Mouse (Mus musculus): ENCODE measurements around the gene Mcidas. TPM values are rescaled to one million over a fixed set of nuclear protein-coding genes. Genes with fewer than 3 reads are reported as not detected.
A peak's percentile ranks its signal among the peaks of the same experiment; 100 is the strongest.

The Mcidas gene
- 0.86 and 1.2 TPM in 2 replicates for polyA plus RNA-seq (2014; fragmentation: Nextera tagmentation; extraction: Ambion mirVana)

- Histone ChIP-seq H3K9ac (peak within 1 kb of the TSS; percentile 38), H3K9me3 (ENCODE audit: control insufficient read depth, low read length) (no peaks in the 10 kb centered on the region), H3K4me3 (replicated peaks; ENCODE audit: low read length) (peak within 1 kb of the TSS; percentile 41), H3K4me1 (replicated peaks; ENCODE audit: control insufficient read depth, insufficient read depth, low read length) (peaks cover 10% of the 10 kb centered on the region; the same call in 1 of the 2 replicates), H3K36me3 (replicated peaks; ENCODE audit: control insufficient read depth, insufficient read depth) (no peaks in the 10 kb centered on the region), H3K27ac (no peak within 1 kb of the TSS), H3K4me2 (replicated peaks) (peak within 1 kb of the TSS; percentile 68), H3K27me3 (ENCODE audit: control insufficient read depth, insufficient read depth, low read length) (peaks cover 95% of the 10 kb centered on the region)
- DNase-seq (ENCODE audit: low spot score) (no peak), ATAC-seq (ENCODE audit: low FRiP score) (peak; percentile 51)
- under 1% methylated on average over 59 of the region's 63 CpGs for WGBS
These were observed at the start of gene Mcidas for GRCm38 (mm10) chr13:112993531-112994152. Gene Mcidas, plus strand, starts transcription at chr13:112993845.

GRCm38 (mm10) chr13:112945312-112945711, 48.3 kb upstream of the Mcidas start:
- H3K27me3 ChIP-seq (ENCODE audit: control insufficient read depth, insufficient read depth, low read length) = no peaks in the 10 kb centered on the region
- no peak overlapping the region for H3K9ac ChIP-seq
- ATAC-seq (ENCODE audit: low FRiP score) (no peak), DNase-seq (ENCODE audit: low spot score) (no peak)
- H3K4me1 ChIP-seq (replicated peaks; ENCODE audit: control insufficient read depth, insufficient read depth, low read length) = no peaks in the 10 kb centered on the region
- H3K4me3 ChIP-seq (replicated peaks; ENCODE audit: low read length) = no peak overlapping the region
- peaks cover 92% of the 10 kb centered on the region for H3K36me3 ChIP-seq (replicated peaks; ENCODE audit: control insufficient read depth, insufficient read depth)
- H3K9me3 ChIP-seq (ENCODE audit: control insufficient read depth, low read length) = no peaks in the 10 kb centered on the region
- WGBS = 96% methylated on average over 9 of the region's 9 CpGs
- H3K27ac ChIP-seq = no peak overlapping the region
- no peak overlapping the region for H3K4me2 ChIP-seq (replicated peaks)

GRCm38 (mm10) chr13:112945900-112946299, 47.7 kb upstream of the Mcidas start:
- Histone ChIP-seq H3K27ac (no peak overlapping the region), H3K4me1 (replicated peaks; ENCODE audit: control insufficient read depth, insufficient read depth, low read length) (no peaks in the 10 kb centered on the region), H3K4me3 (replicated peaks; ENCODE audit: low read length) (no peak overlapping the region), H3K27me3 (ENCODE audit: control insufficient read depth, insufficient read depth, low read length) (no peaks in the 10 kb centered on the region), H3K36me3 (replicated peaks; ENCODE audit: control insufficient read depth, insufficient read depth) (peaks cover 93% of the 10 kb centered on the region), H3K9me3 (ENCODE audit: control insufficient read depth, low read length) (no peaks in the 10 kb centered on the region), H3K9ac (no peak overlapping the region), H3K4me2 (replicated peaks) (no peak overlapping the region)
- 90% methylated on average over 6 of the region's 6 CpGs for whole genome bisulfite sequencing
- ATAC-seq (ENCODE audit: low FRiP score) (no peak), DNase-seq (ENCODE audit: low spot score) (no peak)

- WGBS = 93% methylated on average over 8 of the region's 8 CpGs
- Histone ChIP-seq H3K9me3 (ENCODE audit: control insufficient read depth, low read length) (no peaks in the 10 kb centered on the region), H3K27me3 (ENCODE audit: control insufficient read depth, insufficient read depth, low read length) (no peaks in the 10 kb centered on the region), H3K4me1 (replicated peaks; ENCODE audit: control insufficient read depth, insufficient read depth, low read length) (no peaks in the 10 kb centered on the region), H3K4me2 (replicated peaks) (no peak overlapping the region), H3K36me3 (replicated peaks; ENCODE audit: control insufficient read depth, insufficient read depth) (peaks cover 95% of the 10 kb centered on the region), H3K4me3 (replicated peaks; ENCODE audit: low read length) (no peak overlapping the region), H3K27ac (no peak overlapping the region), H3K9ac (no peak overlapping the region)
- DNase-seq (ENCODE audit: low spot score) = no peak
- ATAC-seq (ENCODE audit: low FRiP score) = no peak
These were observed 39.6 kb upstream of the Mcidas start for GRCm38 (mm10) chr13:112954067-112954466.

DNA sequence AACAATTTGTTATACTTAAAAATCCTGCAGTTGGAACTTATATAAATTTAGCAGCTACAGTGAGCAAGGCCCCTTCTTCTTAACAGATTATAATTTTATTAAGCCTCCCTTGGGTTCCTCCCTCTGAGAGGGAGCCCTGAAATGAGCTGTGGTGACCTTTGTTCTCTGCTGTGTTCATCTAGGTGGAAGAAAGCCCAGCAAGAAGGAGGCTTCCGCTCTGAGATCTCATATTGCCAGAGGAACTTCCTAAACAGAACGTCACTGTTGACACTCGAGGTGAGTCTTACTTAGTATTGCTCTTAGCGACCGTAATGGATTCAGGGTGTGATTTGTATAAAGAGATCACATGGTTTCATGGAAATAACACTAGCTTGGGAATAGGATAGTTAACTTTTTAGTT, 30.6 kb upstream of the Mcidas start:
- no peak overlapping the region for H3K27ac ChIP-seq
- no peaks in the 10 kb centered on the region for H3K4me1 ChIP-seq (replicated peaks; ENCODE audit: control insufficient read depth, insufficient read depth, low read length)
- H3K27me3 ChIP-seq (ENCODE audit: control insufficient read depth, insufficient read depth, low read length) = no peaks in the 10 kb centered on the region
- no peak overlapping the region for H3K4me3 ChIP-seq (replicated peaks; ENCODE audit: low read length)
- H3K9me3 ChIP-seq (ENCODE audit: control insufficient read depth, low read length) = no peaks in the 10 kb centered on the region
- ATAC-seq (ENCODE audit: low FRiP score) = no peak
- no peak for DNase-seq (ENCODE audit: low spot score)
- no peak overlapping the region for H3K4me2 ChIP-seq (replicated peaks)
- no peak overlapping the region for H3K9ac ChIP-seq
- 87% methylated on average over 5 of the region's 5 CpGs for WGBS
- H3K36me3 ChIP-seq (replicated peaks; ENCODE audit: control insufficient read depth, insufficient read depth) = peaks cover 95% of the 10 kb centered on the region

- H3K4me2 ChIP-seq (replicated peaks) = no peak overlapping the region
- ATAC-seq (ENCODE audit: low FRiP score) (no peak), DNase-seq (ENCODE audit: low spot score) (no peak)
- no peaks in the 10 kb centered on the region for H3K4me1 ChIP-seq (replicated peaks; ENCODE audit: control insufficient read depth, insufficient read depth, low read length)
- no peak overlapping the region for H3K9ac ChIP-seq
- H3K27me3 ChIP-seq (ENCODE audit: control insufficient read depth, insufficient read depth, low read length) = no peaks in the 10 kb centered on the region
- peaks cover 92% of the 10 kb centered on the region for H3K36me3 ChIP-seq (replicated peaks; ENCODE audit: control insufficient read depth, insufficient read depth)
- 94% methylated on average over 12 of the region's 12 CpGs for WGBS
- H3K27ac ChIP-seq = no peak overlapping the region
- no peak overlapping the region for H3K4me3 ChIP-seq (replicated peaks; ENCODE audit: low read length)
- H3K9me3 ChIP-seq (ENCODE audit: control insufficient read depth, low read length) = no peaks in the 10 kb centered on the region
These were observed 29.2 kb upstream of the Mcidas start for GRCm38 (mm10) chr13:112964421-112964820.

GRCm38 (mm10) chr13:112967267-112967666, 26.4 kb upstream of the Mcidas start:
- no peaks in the 10 kb centered on the region for H3K9me3 ChIP-seq (ENCODE audit: control insufficient read depth, low read length)
- ATAC-seq (ENCODE audit: low FRiP score) = no peak
- peaks cover 69% of the 10 kb centered on the region for H3K36me3 ChIP-seq (replicated peaks; ENCODE audit: control insufficient read depth, insufficient read depth)
- WGBS = 94% methylated on average over 5 of the region's 5 CpGs
- H3K27ac ChIP-seq = no peak overlapping the region
- no peaks in the 10 kb centered on the region for H3K4me1 ChIP-seq (replicated peaks; ENCODE audit: control insufficient read depth, insufficient read depth, low read length)
- H3K4me2 ChIP-seq (replicated peaks) = no peak overlapping the region
- no peak overlapping the region for H3K9ac ChIP-seq
- no peak for DNase-seq (ENCODE audit: low spot score)
- no peaks in the 10 kb centered on the region for H3K27me3 ChIP-seq (ENCODE audit: control insufficient read depth, insufficient read depth, low read length)
- H3K4me3 ChIP-seq (replicated peaks; ENCODE audit: low read length) = no peak overlapping the region

GRCm38 (mm10) chr13:112976720-112977119, 16.9 kb upstream of the Mcidas start:
- 43% methylated on average over 10 of the region's 10 CpGs for WGBS
- Histone ChIP-seq H3K4me3 (replicated peaks; ENCODE audit: low read length) (no peak overlapping the region), H3K4me2 (replicated peaks) (no peak overlapping the region), H3K27ac (no peak overlapping the region), H3K27me3 (ENCODE audit: control insufficient read depth, insufficient read depth, low read length) (peaks cover 4% of the 10 kb centered on the region; the same call in 1 of the 2 replicates), H3K36me3 (replicated peaks; ENCODE audit: control insufficient read depth, insufficient read depth) (no peaks in the 10 kb centered on the region), H3K9me3 (ENCODE audit: control insufficient read depth, low read length) (no peaks in the 10 kb centered on the region), H3K9ac (no peak overlapping the region), H3K4me1 (replicated peaks; ENCODE audit: control insufficient read depth, insufficient read depth, low read length) (no peaks in the 10 kb centered on the region)
- DNase-seq (ENCODE audit: low spot score) = no peak
- ATAC-seq (ENCODE audit: low FRiP score) = no peak

GRCm38 (mm10) chr13:112985605-112986450, 7.8 kb upstream of the Mcidas start:
- DNase-seq (ENCODE audit: low spot score) (no peak), ATAC-seq (ENCODE audit: low FRiP score) (no peak)
- peaks cover 14% of the 10 kb centered on the region for H3K4me1 ChIP-seq (replicated peaks; ENCODE audit: control insufficient read depth, insufficient read depth, low read length)
- no peak overlapping the region for H3K27ac ChIP-seq
- 0 out of 2 replicates have a peak overlapping the region, but pooled peaks have one; percentile 98 for H3K4me2 ChIP-seq (replicated peaks)
- peaks cover 64% of the 10 kb centered on the region for H3K27me3 ChIP-seq (ENCODE audit: control insufficient read depth, insufficient read depth, low read length)
- H3K36me3 ChIP-seq (replicated peaks; ENCODE audit: control insufficient read depth, insufficient read depth) = no peaks in the 10 kb centered on the region
- 2% methylated on average over 18 of the region's 18 CpGs for WGBS
- H3K9ac ChIP-seq = no peak overlapping the region
- no peaks in the 10 kb centered on the region for H3K9me3 ChIP-seq (ENCODE audit: control insufficient read depth, low read length)
- no peak overlapping the region for H3K4me3 ChIP-seq (replicated peaks; ENCODE audit: low read length)

All from hindbrain, embryonic 14.5 days (tissue).